Mouse (Mus musculus): ENCODE data around the gene Glud1. TPM values are rescaled to one million over a fixed set of nuclear protein-coding genes. Genes with fewer than 3 reads are reported as not detected.

Gene Glud1
- total and polyA plus RNA-seq, 3 experiments, result 87.3 to 143 (median 116) TPM

DNA sequence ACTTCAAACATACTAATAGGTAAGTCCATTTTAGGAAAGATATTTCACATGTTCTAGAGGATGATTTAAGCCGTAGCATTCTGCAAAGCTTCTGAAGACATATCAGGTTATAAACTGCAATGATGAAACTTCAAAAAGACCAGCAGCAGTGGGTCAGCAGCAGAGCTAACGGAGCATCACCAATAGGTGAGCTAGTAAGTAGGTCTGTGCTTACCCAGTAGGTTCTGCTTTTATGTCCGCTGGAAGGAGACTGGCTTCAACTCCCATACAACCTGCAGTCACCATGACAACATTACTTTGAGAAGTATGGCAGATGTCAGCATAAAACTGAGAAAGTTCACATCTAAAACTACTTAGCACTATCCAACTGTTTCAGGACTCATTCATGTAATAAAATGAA lies 16.9 kb upstream of the Glud1 start:
- H3K4me1 ChIP-seq (ENCODE audit: control insufficient read depth in 1 of 2, insufficient read depth in 2 of 2), result peaks cover 0 to 26% of the 10 kb centered on the region in 2 experiments; a peak in 3 of 4 replicates
- H3K9me3 ChIP-seq (replicated peaks; ENCODE audit: low read length), result no peaks in the 10 kb centered on the region
- TF ChIP-seq ZMIZ1 (IDR thresholded peaks at IDR 0.05; ENCODE audit: low read depth, low read length) (no peak), TCF12 (IDR thresholded peaks at IDR 0.05; ENCODE audit: low read depth, low read length) (no peak), ETS1 (conservative IDR thresholded peaks at IDR 0.05; ENCODE audit: low read depth, low read length) (no peak), HCFC1 (IDR thresholded peaks at IDR 0.05; ENCODE audit: low read depth, low read length) (no peak), ZC3H11A (IDR thresholded peaks at IDR 0.05; ENCODE audit: low read depth, low read length) (no peak), ZNF384 (IDR thresholded peaks at IDR 0.05; ENCODE audit: low read depth, low read length) (no peak), NRF1 (IDR thresholded peaks at IDR 0.05; ENCODE audit: low read depth, low read length) (no peak), RAD21 (IDR thresholded peaks at IDR 0.05; ENCODE audit: low read depth, low read length) (no peak), MEF2A (IDR thresholded peaks at IDR 0.05; ENCODE audit: borderline replicate concordance, low read depth, low read length) (no peak), TBP (conservative IDR thresholded peaks at IDR 0.05; ENCODE audit: low read depth, low read length) (no peak), KAT2A (IDR thresholded peaks at IDR 0.05; ENCODE audit: insufficient replicate concordance, low read length) (no peak), SIN3A (IDR thresholded peaks at IDR 0.05; ENCODE audit: low read length) (no peak), UBTF (IDR thresholded peaks at IDR 0.05; ENCODE audit: low read depth, low read length) (no peak), CTCF (conservative IDR thresholded peaks at IDR 0.05 in 1 of 2, IDR thresholded peaks at IDR 0.05 in 1 of 2; ENCODE audit: low read depth in 2 of 2, low read length in 2 of 2) (no peak), MYC (IDR thresholded peaks at IDR 0.05; ENCODE audit: low read depth, low read length) (no peak), ELF1 (IDR thresholded peaks at IDR 0.05; ENCODE audit: low read depth, low read length) (no peak), E2F4 (IDR thresholded peaks at IDR 0.05; ENCODE audit: insufficient replicate concordance, low read depth, low read length) (no peak), MAX (IDR thresholded peaks at IDR 0.05; ENCODE audit: low read length) (no peak), MXI1 (IDR thresholded peaks at IDR 0.05; ENCODE audit: low read depth, low read length) (no peak)
- H3K4me2 ChIP-seq (ENCODE audit: insufficient read depth, low read depth, poor library complexity, severe bottlenecking), result no peak overlapping the region
- DNase-seq (ENCODE audit: extremely low read depth), result no peak
- peaks cover 0 to 8% of the 10 kb centered on the region in 2 experiments for H3K36me3 ChIP-seq (replicated peaks in 1 of 2; ENCODE audit: control insufficient read depth in 1 of 2, insufficient read depth in 1 of 2, low read length in 1 of 2)
- in situ Hi-C loops (cut with MboI; ENCODE audit: low pct_ligation_motif_present, low pct_unique_long_range_greater_than_20kb, low sequenced_read_pairs), result no loop called here
- no peak overlapping the region for H3K9ac ChIP-seq (ENCODE audit: insufficient read depth, low read depth)
- no peaks in the 10 kb centered on the region for H3K79me2 ChIP-seq (replicated peaks; ENCODE audit: control insufficient read depth, extremely low read depth, insufficient read depth, poor library complexity, severe bottlenecking)
- H3K27me3 ChIP-seq (replicated peaks), result no peaks in the 10 kb centered on the region
- H3K27ac ChIP-seq (ENCODE audit: insufficient read depth, low read depth), result no peak overlapping the region
- no peak overlapping the region for H3K4me3 ChIP-seq (replicated peaks in 1 of 3; ENCODE audit: low read depth in 2 of 3, low read length in 2 of 3, poor library complexity in 1 of 3)
- dilution Hi-C loops (cut with MboI; ENCODE audit: extremely low pct_ligation_motif_present, extremely low pct_unique_long_range_greater_than_20kb, low sequenced_read_pairs), result no loop called here

DNA sequence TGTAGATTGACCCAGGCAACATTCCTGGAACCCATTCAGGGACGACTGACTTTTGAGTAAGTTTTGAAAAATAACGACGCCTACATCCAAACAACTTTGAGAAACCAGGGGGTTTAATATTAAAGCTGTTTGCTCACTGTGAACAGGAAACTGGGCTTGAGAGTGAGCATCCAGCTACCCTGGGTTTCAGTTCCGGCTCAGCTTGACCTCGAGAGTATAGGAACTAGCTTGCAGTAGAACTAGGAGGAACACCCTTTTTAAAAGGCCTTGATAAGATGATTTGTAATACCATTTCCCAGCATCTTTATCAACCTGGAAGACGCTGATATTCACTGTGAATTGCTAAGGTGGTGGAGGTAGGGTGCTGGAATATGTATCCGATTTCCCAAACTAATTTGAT lies 14.2 kb upstream of the Glud1 start:
- in situ Hi-C loops (cut with MboI; ENCODE audit: low pct_ligation_motif_present, low pct_unique_long_range_greater_than_20kb, low sequenced_read_pairs), result no loop called here
- no peak overlapping the region for H3K4me3 ChIP-seq (replicated peaks in 1 of 3; ENCODE audit: low read depth in 2 of 3, low read length in 2 of 3, poor library complexity in 1 of 3)
- H3K27ac ChIP-seq (ENCODE audit: insufficient read depth, low read depth), result no peak overlapping the region
- H3K4me1 ChIP-seq (ENCODE audit: control insufficient read depth in 1 of 2, insufficient read depth in 2 of 2), result peaks cover 0 to 41% of the 10 kb centered on the region in 2 experiments; a peak in 3 of 4 replicates
- H3K79me2 ChIP-seq (replicated peaks; ENCODE audit: control insufficient read depth, extremely low read depth, insufficient read depth, poor library complexity, severe bottlenecking), result no peaks in the 10 kb centered on the region
- peaks cover 0 to 17% of the 10 kb centered on the region in 2 experiments for H3K36me3 ChIP-seq (replicated peaks in 1 of 2; ENCODE audit: control insufficient read depth in 1 of 2, insufficient read depth in 1 of 2, low read length in 1 of 2)
- dilution Hi-C loops (cut with MboI; ENCODE audit: extremely low pct_ligation_motif_present, extremely low pct_unique_long_range_greater_than_20kb, low sequenced_read_pairs), result no loop called here
- no peak overlapping the region for H3K9ac ChIP-seq (ENCODE audit: insufficient read depth, low read depth)
- H3K27me3 ChIP-seq (replicated peaks), result no peaks in the 10 kb centered on the region
- peak overlapping the region; percentile 61 for H3K4me2 ChIP-seq (ENCODE audit: insufficient read depth, low read depth, poor library complexity, severe bottlenecking)
- TF ChIP-seq MAZ (IDR thresholded peaks at IDR 0.05; ENCODE audit: low read depth, low read length) (no peak), JUND (conservative IDR thresholded peaks at IDR 0.05; ENCODE audit: low read depth, low read length) (no peak), ELF1 (IDR thresholded peaks at IDR 0.05; ENCODE audit: low read depth, low read length) (0 out of 2 replicates have a peak, but pooled peaks have one; percentile 39), MAFK (IDR thresholded peaks at IDR 0.05; ENCODE audit: insufficient replicate concordance, low read length) (no peak)
- DNase-seq (ENCODE audit: extremely low read depth), result peak; percentile 32
- no peaks in the 10 kb centered on the region for H3K9me3 ChIP-seq (replicated peaks; ENCODE audit: low read length)
